Mouse (Mus musculus): ENCODE data around the gene Lad1. TPM values are rescaled to one million over a fixed set of nuclear protein-coding genes. Genes with fewer than 3 reads are reported as not detected.

The Lad1 gene
- polyA plus RNA-seq, 1 experiment from 2014 or later: 6.8 TPM

GRCm38 (mm10) chr1:135838626-135839025, 20.2 kb downstream of the Lad1 start:
- H3K9me3 ChIP-seq: no peaks in the 10 kb centered on the region
- H3K36me3 ChIP-seq: peaks cover 44% of the 10 kb centered on the region
- no peak for DNase-seq (ENCODE audit: low spot score)
- 21% methylated on average over 4 of the region's 4 CpGs for WGBS
- H3K27me3 ChIP-seq (ENCODE audit: insufficient read depth, poor library complexity, severe bottlenecking): no peaks in the 10 kb centered on the region
- H3K4me3 ChIP-seq: peak overlapping the region; percentile 63
- H3K4me1 ChIP-seq: peaks cover 69% of the 10 kb centered on the region
- peak overlapping the region; percentile 92 for H3K27ac ChIP-seq

DNA sequence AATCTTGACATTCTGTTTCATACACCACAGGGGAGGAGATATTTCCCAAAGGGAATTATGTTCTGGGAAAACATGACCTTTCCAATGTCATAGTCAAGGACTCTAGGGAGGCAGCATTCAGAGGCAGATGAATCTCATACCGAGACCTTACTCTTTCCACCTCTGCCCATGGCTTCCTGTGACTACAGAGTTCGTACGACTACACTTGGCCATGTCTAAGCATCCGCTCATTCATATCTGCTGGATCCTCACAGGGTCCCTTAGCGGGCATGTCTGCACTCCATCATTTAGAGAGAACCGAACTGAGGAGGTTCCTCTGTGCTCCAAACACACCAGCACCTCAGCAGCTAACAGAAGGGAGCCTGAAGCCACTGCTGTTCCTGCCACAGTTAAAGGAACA, 20.7 kb downstream of the Lad1 start:
- Histone ChIP-seq H3K27me3 (ENCODE audit: insufficient read depth, poor library complexity, severe bottlenecking) (no peaks in the 10 kb centered on the region), H3K4me1 (peaks cover 69% of the 10 kb centered on the region), H3K9me3 (no peaks in the 10 kb centered on the region), H3K36me3 (peaks cover 48% of the 10 kb centered on the region), H3K4me3 (peak overlapping the region; percentile 63), H3K27ac (peak overlapping the region; percentile 92; the same call in 1 of the 2 replicates)
- no peak for DNase-seq (ENCODE audit: low spot score)
- WGBS: 58% methylated on average over 6 of the region's 6 CpGs

DNA sequence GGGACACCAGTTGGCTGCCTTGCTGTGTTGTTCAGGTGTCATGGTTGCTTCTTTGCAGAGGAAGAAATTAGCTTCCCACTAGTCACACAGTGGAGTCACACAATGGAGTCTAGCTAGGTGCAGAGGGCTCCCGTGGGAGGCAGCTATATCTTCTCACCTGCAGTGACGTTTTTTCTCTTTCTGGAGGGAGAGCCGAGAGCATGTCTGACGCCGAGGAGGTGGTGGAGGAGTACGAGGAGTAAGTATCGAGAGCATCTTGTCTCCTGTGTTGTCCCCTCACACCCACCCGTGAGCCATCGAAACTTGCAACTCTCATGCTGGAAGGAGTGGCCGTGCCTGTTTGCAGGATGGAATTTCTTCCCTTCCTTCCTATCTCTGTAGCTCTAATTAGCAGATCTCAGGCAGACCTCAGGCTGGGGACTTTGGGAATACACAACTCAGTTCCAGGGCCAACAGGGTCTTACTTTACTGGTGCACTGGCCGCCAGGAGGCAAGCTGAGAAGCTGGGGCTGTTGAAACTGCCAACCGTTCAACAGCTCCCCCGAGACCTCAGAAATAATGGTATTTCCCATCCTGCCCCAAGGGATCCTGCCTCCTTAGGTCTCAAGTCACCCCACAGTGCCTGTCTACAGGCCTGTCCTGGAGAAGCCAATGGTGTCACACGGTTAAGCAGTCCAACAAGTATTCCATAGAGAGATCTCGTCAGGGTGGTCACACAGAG, 22.4 kb downstream of the Lad1 start:
- Histone ChIP-seq H3K4me3 (peak overlapping the region; percentile 9; the same call in 1 of the 2 replicates), H3K27me3 (ENCODE audit: insufficient read depth, poor library complexity, severe bottlenecking) (no peaks in the 10 kb centered on the region), H3K36me3 (peaks cover 66% of the 10 kb centered on the region), H3K4me1 (peaks cover 68% of the 10 kb centered on the region), H3K9me3 (no peaks in the 10 kb centered on the region), H3K27ac (peak overlapping the region; percentile 31; the same call in 1 of the 2 replicates)
- no peak for DNase-seq (ENCODE audit: low spot score)
- WGBS: 43% methylated on average over 15 of the region's 15 CpGs

GRCm38 (mm10) chr1:135843519-135844262, 25.3 kb downstream of the Lad1 start:
- Histone ChIP-seq H3K9me3 (no peaks in the 10 kb centered on the region), H3K4me3 (no peak overlapping the region; the same call in 1 of the 2 replicates), H3K27ac (peak overlapping the region; percentile 62), H3K36me3 (peaks cover 91% of the 10 kb centered on the region), H3K4me1 (peaks cover 86% of the 10 kb centered on the region), H3K27me3 (ENCODE audit: insufficient read depth, poor library complexity, severe bottlenecking) (no peaks in the 10 kb centered on the region)
- DNase-seq (ENCODE audit: low spot score): no peak
- 83% methylated on average over 10 of the region's 10 CpGs for WGBS

GRCm38 (mm10) chr1:135844481-135844880, 26.1 kb downstream of the Lad1 start:
- Histone ChIP-seq H3K27me3 (ENCODE audit: insufficient read depth, poor library complexity, severe bottlenecking) (no peaks in the 10 kb centered on the region), H3K27ac (peak overlapping the region; percentile 62), H3K4me3 (peak overlapping the region; percentile 15; the same call in 1 of the 2 replicates), H3K4me1 (peaks cover 88% of the 10 kb centered on the region), H3K9me3 (no peaks in the 10 kb centered on the region), H3K36me3 (peaks cover 95% of the 10 kb centered on the region)
- 42% methylated on average over 6 of the region's 6 CpGs for WGBS
- DNase-seq (ENCODE audit: low spot score): no peak

GRCm38 (mm10) chr1:135846632-135847031, 28.2 kb downstream of the Lad1 start:
- H3K27me3 ChIP-seq (ENCODE audit: insufficient read depth, poor library complexity, severe bottlenecking): no peaks in the 10 kb centered on the region
- WGBS: 64% methylated on average over 5 of the region's 5 CpGs
- no peaks in the 10 kb centered on the region for H3K9me3 ChIP-seq
- H3K36me3 ChIP-seq: peaks cover 98% of the 10 kb centered on the region
- H3K4me3 ChIP-seq: no peak overlapping the region
- 0 out of 2 replicates have a peak overlapping the region, but pooled peaks have one; percentile 47 for H3K27ac ChIP-seq
- no peak for DNase-seq (ENCODE audit: low spot score)
- H3K4me1 ChIP-seq: peaks cover 87% of the 10 kb centered on the region

DNA sequence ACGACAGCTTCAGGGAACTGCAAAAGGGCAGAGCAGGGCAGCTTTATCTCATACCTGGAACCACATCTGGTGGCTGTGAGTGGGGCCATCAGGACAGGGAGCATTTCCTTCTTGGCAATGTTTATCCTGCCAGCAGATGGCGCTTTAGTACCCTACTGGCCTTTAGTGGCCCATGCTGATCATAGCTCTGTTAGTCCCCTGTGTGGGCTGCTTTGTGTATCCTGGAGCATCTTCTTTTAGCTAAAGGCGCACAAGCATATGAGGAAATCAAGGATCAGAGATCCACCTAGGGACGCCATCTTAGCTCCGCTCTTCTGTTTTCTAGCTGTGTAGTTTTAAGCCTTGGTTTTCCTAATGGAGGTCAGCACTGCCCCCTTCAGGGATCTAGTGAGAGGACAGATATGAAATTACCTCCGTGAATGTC, 28.8 kb downstream of the Lad1 start:
- Histone ChIP-seq H3K27ac (0 out of 2 replicates have a peak overlapping the region, but pooled peaks have one; percentile 47), H3K27me3 (ENCODE audit: insufficient read depth, poor library complexity, severe bottlenecking) (no peaks in the 10 kb centered on the region), H3K9me3 (no peaks in the 10 kb centered on the region), H3K36me3 (peaks cover 98% of the 10 kb centered on the region), H3K4me1 (peaks cover 89% of the 10 kb centered on the region), H3K4me3 (peak overlapping the region; percentile 22)
- 21% methylated on average over 6 of the region's 6 CpGs for WGBS
- no peak for DNase-seq (ENCODE audit: low spot score)

GRCm38 (mm10) chr1:135847611-135848351, 29.4 kb downstream of the Lad1 start:
- 72% methylated on average over 17 of the region's 17 CpGs for WGBS
- no peak for DNase-seq (ENCODE audit: low spot score)
- H3K4me1 ChIP-seq: peaks cover 88% of the 10 kb centered on the region
- no peaks in the 10 kb centered on the region for H3K27me3 ChIP-seq (ENCODE audit: insufficient read depth, poor library complexity, severe bottlenecking)
- no peak overlapping the region for H3K4me3 ChIP-seq
- no peaks in the 10 kb centered on the region for H3K9me3 ChIP-seq
- H3K36me3 ChIP-seq: peaks cover 98% of the 10 kb centered on the region
- H3K27ac ChIP-seq: no peak overlapping the region

GRCm38 (mm10) chr1:135850722-135851512, 32.5 kb downstream of the Lad1 start:
- Histone ChIP-seq H3K27me3 (ENCODE audit: insufficient read depth, poor library complexity, severe bottlenecking) (no peaks in the 10 kb centered on the region), H3K36me3 (peaks cover 75% of the 10 kb centered on the region), H3K4me3 (no peak overlapping the region), H3K27ac (peak overlapping the region; percentile 49), H3K4me1 (peaks cover 71% of the 10 kb centered on the region), H3K9me3 (no peaks in the 10 kb centered on the region)
- DNase-seq (ENCODE audit: low spot score): no peak
- WGBS: 60% methylated on average over 12 of the region's 12 CpGs

DNA sequence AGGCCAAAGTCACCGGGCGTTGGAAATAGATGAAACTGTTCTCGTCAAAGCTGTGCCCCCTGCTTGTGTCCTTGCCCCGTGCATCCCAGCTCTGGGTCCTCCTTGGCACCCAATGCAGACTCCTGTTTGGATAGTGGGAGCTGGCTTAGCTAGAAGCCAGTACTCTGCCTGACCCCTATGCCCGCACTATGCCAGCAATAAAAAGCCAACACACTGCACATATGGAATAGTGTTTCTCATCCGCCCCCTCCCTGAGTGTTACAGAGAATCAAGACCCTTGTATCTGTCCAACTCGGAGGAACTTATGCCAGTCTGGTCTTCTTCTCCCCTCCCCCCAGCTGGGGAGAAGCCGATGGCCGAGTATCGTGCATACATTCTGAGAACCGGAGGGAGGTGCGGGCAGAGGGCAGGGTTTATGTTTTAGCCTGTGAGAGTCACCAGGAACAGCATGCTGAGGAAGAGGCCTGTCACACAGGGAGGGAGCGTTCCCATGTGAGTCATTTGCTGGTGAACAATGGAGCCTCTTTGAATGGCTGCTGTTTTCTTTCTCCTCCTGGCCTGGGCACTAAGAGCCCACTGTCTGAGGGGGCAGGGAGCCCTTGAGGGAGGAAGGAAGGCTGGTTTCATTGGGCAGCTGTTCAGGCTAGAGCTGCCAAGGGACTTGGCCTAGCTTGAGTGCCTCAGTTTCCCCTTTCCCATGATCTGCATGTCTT, 33.8 kb downstream of the Lad1 start:
- WGBS: 59% methylated on average over 13 of the region's 13 CpGs
- no peaks in the 10 kb centered on the region for H3K9me3 ChIP-seq
- H3K4me1 ChIP-seq: peaks cover 69% of the 10 kb centered on the region
- peak overlapping the region; percentile 49; the same call in 1 of the 2 replicates for H3K27ac ChIP-seq
- no peak for DNase-seq (ENCODE audit: low spot score)
- H3K27me3 ChIP-seq (ENCODE audit: insufficient read depth, poor library complexity, severe bottlenecking): no peaks in the 10 kb centered on the region
- no peak overlapping the region for H3K4me3 ChIP-seq
- peaks cover 62% of the 10 kb centered on the region for H3K36me3 ChIP-seq

- peaks cover 61% of the 10 kb centered on the region for H3K4me1 ChIP-seq
- no peak overlapping the region for H3K4me3 ChIP-seq
- 0 out of 2 replicates have a peak overlapping the region, but pooled peaks have one; percentile 49 for H3K27ac ChIP-seq
- H3K9me3 ChIP-seq: no peaks in the 10 kb centered on the region
- WGBS: 86% methylated on average over 4 of the region's 4 CpGs
- peaks cover 52% of the 10 kb centered on the region for H3K36me3 ChIP-seq
- no peaks in the 10 kb centered on the region for H3K27me3 ChIP-seq (ENCODE audit: insufficient read depth, poor library complexity, severe bottlenecking)
- DNase-seq (ENCODE audit: low spot score): no peak
Measured at GRCm38 (mm10) chr1:135853200-135853599, 34.8 kb downstream of the Lad1 start.
